Mouse (Mus musculus) midbrain, embryonic 16.5 days (tissue): ENCODE results near the gene 1600014C23Rik. TPM values are rescaled to one million over a fixed set of nuclear protein-coding genes. Genes with fewer than 3 reads are reported as not detected.

Experiments
- ATAC-seq: fragments of 200-750 bp; cut with Nextera tagmentation; 2 replicates; pipeline ENCODE4 v1.8.0; 2017; ENCODE audit warnings: moderate TSS enrichment
- H3K27ac ChIP-seq: fragments of 300-500 bp; sonication (generic); 2 replicates; pipeline ENCODE4 v1.5.1; 2014; ENCODE audit warnings: mild to moderate bottlenecking, low read length, mixed read lengths
- H3K27me3 ChIP-seq: fragments of 300-500 bp; sonication (generic); 2 replicates; pipeline ENCODE4 v1.6.1; 2014; ENCODE audit warnings: low read depth, low read length, mixed read lengths; ENCODE audit not compliant: control insufficient read depth, insufficient read depth
- H3K36me3 ChIP-seq: fragments of 300-500 bp; sonication (generic); 2 replicates; pipeline ENCODE4 v1.6.1; 2014; ENCODE audit warnings: mild to moderate bottlenecking, low read length, moderate library complexity, mixed read lengths; ENCODE audit not compliant: control insufficient read depth, insufficient read depth
- H3K4me1 ChIP-seq: fragments of 300-500 bp; sonication (generic); 2 replicates; pipeline ENCODE4 v1.6.1; 2014; ENCODE audit warnings: mild to moderate bottlenecking, low read length, mixed read lengths; ENCODE audit not compliant: control insufficient read depth, insufficient read depth
- H3K4me2 ChIP-seq: fragments of 300-500 bp; sonication (generic); 2 replicates; pipeline ENCODE4 v1.6.1; 2014; ENCODE audit warnings: mild to moderate bottlenecking, low read length, mixed read lengths
- H3K4me3 ChIP-seq: fragments of 300-500 bp; sonication (generic); 2 replicates; pipeline ENCODE4 v1.5.1; 2014; ENCODE audit warnings: low read depth, mild to moderate bottlenecking, low read length, moderate library complexity, mixed read lengths
- H3K9ac ChIP-seq: fragments of 300-500 bp; sonication (generic); 2 replicates; pipeline ENCODE4 v1.6.1; 2014; ENCODE audit warnings: low read depth, low read length, mixed read lengths
- H3K9me3 ChIP-seq: fragments of 300-500 bp; sonication (generic); replicated peaks from 2 replicates; pipeline ENCODE4 v1.6.1; 2014; ENCODE audit warnings: mild to moderate bottlenecking, low read length, mixed read lengths; ENCODE audit not compliant: control insufficient read depth, poor library complexity, severe bottlenecking
- WGBS: fragments of 180-500 bp; shearing (Covaris S2); extraction: QIAGEN DNeasy Blood & Tissue Kit; methylation state at CpG from one replicate; pipeline ENCODE4 v1.1.7; 2014; 5-methylcytosine and 5-hydroxymethylcytosine counted together
- polyA plus RNA-seq: library from polyadenylated mRNA; unstranded; fragments of >200 nt; fragmentation: Nextera tagmentation; extraction: Ambion mirVana; gene quantifications from 2 replicates; pipeline ENCODE4 v1.2.1, GENCODE M21; 2015

The 1600014C23Rik gene
- polyA plus RNA-seq, 1 experiment from 2014 or later: not detected

DNA sequence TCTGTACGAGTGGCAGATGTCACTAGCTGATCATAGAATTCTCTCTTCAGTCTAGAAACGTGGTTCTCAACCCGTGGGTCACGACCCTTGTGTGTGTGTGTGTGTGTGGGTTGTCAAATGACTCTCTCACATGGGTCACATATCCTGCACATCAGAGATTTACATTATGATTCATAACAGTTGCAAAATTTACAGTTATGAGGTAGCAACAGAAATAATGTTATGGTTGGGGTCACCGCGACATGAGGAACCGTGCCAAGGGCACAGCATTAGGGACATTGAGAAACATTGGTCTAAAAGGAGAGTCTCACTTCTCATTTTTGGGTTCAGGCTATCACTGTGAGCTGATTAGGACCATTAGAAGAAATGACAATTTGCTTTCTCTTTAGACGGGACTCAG is 24.3 kb upstream of the 1600014C23Rik start:
- Histone ChIP-seq H3K4me1 (no peaks in the 10 kb centered on the region), H3K27me3 (no peaks in the 10 kb centered on the region), H3K27ac (no peak overlapping the region), H3K4me2 (no peak overlapping the region), H3K9ac (no peak overlapping the region), H3K36me3 (no peaks in the 10 kb centered on the region), H3K4me3 (no peak overlapping the region), H3K9me3 (no peaks in the 10 kb centered on the region)
- no peak for ATAC-seq
- WGBS: 85% methylated on average over 8 of the region's 8 CpGs

DNA sequence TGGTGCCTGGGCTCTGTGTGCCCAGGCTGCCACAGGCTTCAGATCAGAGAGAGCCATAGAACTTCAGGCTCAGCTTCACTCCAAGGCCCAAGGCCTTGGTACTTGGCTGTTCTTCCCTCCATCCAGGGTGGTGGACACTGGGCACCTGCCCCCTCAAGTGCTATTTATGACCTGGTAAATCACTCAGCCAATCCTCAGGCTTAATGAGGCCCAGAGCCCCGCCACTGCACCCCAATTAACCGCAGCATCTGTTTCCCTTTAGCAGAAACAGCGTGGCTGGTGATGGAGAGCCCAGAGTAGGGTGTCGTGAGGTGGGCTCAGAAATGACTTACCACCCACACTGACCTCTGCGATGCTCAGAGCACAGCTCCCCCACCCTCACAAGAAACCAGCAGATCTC is 23.2 kb upstream of the 1600014C23Rik start:
- H3K4me2 ChIP-seq: no peak overlapping the region
- H3K4me3 ChIP-seq: no peak overlapping the region
- H3K9me3 ChIP-seq: no peaks in the 10 kb centered on the region
- H3K9ac ChIP-seq: no peak overlapping the region
- ATAC-seq: no peak
- no peaks in the 10 kb centered on the region for H3K27me3 ChIP-seq
- no peaks in the 10 kb centered on the region for H3K4me1 ChIP-seq
- 73% methylated on average over 5 of the region's 5 CpGs for WGBS
- no peak overlapping the region for H3K27ac ChIP-seq
- H3K36me3 ChIP-seq: no peaks in the 10 kb centered on the region

DNA sequence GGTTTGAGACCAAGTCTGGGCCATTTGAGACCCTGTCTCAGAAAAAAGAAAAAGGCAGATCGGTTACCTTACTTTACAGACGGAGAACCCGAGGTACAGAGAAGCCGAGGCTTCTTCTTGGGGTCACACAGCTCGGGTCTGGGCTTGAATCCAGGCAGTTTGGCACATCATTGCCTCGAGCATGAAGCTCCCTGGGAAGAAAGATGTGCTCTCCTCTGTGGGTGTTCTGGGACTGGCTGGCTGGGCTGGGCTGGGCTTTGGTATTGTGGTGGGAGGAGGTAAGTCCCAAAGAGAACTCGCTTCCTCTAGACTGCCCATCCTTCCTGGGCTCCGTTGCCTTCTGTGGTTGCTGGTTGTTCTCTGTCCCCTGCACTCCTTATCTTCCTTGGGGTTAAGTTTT is 22.7 kb upstream of the 1600014C23Rik start:
- no peaks in the 10 kb centered on the region for H3K4me1 ChIP-seq
- no peaks in the 10 kb centered on the region for H3K9me3 ChIP-seq
- H3K27ac ChIP-seq: no peak overlapping the region
- WGBS: 79% methylated on average over 8 of the region's 8 CpGs
- no peak overlapping the region for H3K4me2 ChIP-seq
- no peak overlapping the region for H3K9ac ChIP-seq
- H3K27me3 ChIP-seq: no peaks in the 10 kb centered on the region
- H3K4me3 ChIP-seq: no peak overlapping the region
- no peaks in the 10 kb centered on the region for H3K36me3 ChIP-seq
- ATAC-seq: no peak

DNA sequence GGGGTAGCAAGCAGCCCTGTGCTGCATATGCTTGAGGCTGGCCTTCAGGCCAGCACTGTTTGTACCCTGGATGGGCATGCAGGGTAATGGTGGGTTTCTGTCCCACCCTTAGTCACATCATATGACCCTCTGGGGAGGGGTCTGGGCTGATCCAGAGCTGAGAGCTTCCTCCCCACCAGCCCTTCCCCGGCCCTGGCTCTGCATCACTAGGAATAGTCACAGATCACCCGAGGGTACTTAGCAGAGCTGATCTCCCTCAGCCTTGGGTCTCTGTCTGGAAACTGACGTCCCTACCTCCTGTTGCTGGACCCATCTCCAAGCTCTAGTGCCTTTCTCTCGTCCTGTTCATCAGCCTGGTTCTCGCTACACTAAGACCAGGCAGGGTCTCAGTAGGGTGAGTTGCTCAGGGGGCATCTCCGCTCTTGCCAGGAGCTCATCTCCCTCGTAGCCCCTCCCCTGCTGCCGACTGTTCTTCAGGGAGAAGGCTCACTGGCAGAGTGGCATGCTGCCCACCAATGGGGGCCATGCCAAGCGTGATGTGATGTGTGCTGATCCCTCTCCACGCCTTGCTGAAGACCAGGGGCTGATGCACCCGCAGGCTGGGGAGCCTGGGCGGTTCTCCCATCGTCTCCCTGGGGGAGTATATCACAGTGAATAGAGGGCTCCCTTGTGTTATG is 20.7 kb upstream of the 1600014C23Rik start:
- WGBS: 79% methylated on average over 13 of the region's 13 CpGs
- no peaks in the 10 kb centered on the region for H3K9me3 ChIP-seq
- H3K27ac ChIP-seq: peak overlapping the region; percentile 49; the same call in 1 of the 2 replicates
- 0 out of 2 replicates have a peak overlapping the region, but pooled peaks have one; percentile 20 for H3K9ac ChIP-seq
- no peak overlapping the region for H3K4me3 ChIP-seq
- H3K27me3 ChIP-seq: no peaks in the 10 kb centered on the region
- H3K4me2 ChIP-seq: no peak overlapping the region
- H3K36me3 ChIP-seq: no peaks in the 10 kb centered on the region
- peak; percentile 79 for ATAC-seq
- H3K4me1 ChIP-seq: no peaks in the 10 kb centered on the region

DNA sequence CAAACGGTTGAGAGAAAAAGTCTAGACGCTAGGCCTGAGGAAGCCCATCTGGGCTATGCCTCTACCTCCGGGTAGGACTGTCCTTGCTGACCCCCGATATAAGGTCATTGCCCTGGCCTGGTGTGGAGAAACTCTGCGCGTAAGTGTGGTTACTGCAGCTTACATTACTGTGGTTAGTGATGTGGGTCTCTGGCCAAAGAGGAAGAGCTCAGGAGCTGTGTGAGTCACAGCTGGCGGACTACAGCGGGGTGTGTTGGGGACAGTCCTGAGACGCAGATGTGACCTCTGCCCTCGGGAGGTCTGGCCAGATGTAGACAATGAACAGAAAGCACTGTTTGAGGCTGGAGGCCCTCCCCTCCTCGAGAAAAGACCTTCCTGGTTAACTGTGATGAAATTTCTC is 19.0 kb upstream of the 1600014C23Rik start:
- no peak overlapping the region for H3K4me2 ChIP-seq
- no peak overlapping the region for H3K4me3 ChIP-seq
- no peak overlapping the region for H3K9ac ChIP-seq
- H3K36me3 ChIP-seq: no peaks in the 10 kb centered on the region
- 63% methylated on average over 11 of the region's 11 CpGs for WGBS
- no peak overlapping the region for H3K27ac ChIP-seq
- no peaks in the 10 kb centered on the region for H3K27me3 ChIP-seq
- no peaks in the 10 kb centered on the region for H3K4me1 ChIP-seq
- no peak for ATAC-seq
- no peaks in the 10 kb centered on the region for H3K9me3 ChIP-seq

DNA sequence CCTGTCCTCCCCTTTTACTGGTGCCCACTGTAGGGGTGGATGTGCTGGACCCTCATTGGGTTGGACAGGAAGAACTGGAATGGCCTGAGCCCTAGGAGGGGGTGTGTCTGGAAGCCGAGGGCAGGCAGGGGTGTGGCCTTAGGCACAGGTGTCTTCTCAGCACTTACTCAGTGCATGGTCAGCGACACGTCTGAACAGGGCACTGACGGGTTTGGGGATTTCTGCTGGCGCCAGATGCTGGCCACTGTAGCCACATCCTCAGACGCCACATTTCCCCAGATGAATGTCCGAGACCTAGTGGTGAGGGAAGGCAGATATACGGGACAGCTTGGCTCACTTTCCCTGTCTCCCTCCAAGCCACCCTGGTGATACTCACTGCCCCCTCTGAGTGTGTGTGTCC is 18.4 kb upstream of the 1600014C23Rik start:
- no peak for ATAC-seq

DNA sequence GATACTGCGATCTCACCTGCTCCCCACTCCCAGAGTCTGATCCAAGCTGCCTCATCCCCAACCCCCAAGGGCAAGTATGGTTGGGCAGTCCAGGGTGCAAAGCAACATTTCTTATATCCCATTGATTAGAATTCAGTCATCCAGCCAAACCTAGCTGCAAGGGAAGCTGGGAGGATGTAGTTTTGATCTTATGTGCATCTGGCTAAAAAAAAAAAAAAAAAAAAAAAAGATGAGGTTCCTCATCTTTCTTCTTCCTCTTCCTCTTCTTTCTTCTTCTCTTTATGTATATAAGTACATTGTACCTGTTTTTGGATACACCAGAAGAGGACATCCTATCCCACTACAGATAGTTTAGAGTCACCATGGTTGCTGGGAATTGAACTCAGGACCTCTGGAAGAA is 17.7 kb upstream of the 1600014C23Rik start:
- Histone ChIP-seq H3K27ac (no peak overlapping the region), H3K27me3 (no peaks in the 10 kb centered on the region), H3K36me3 (no peaks in the 10 kb centered on the region), H3K4me1 (no peaks in the 10 kb centered on the region), H3K9ac (no peak overlapping the region), H3K4me2 (no peak overlapping the region), H3K9me3 (no peaks in the 10 kb centered on the region), H3K4me3 (no peak overlapping the region)
- 90% methylated on average over 1 of the region's 1 CpGs for WGBS
- no peak for ATAC-seq

More for the DNA sequence above, 18.4 kb upstream of the 1600014C23Rik start:
- no peak overlapping the region for H3K27ac ChIP-seq
- no peak overlapping the region for H3K9ac ChIP-seq
- 84% methylated on average over 8 of the region's 8 CpGs for WGBS
- no peaks in the 10 kb centered on the region for H3K27me3 ChIP-seq
- no peaks in the 10 kb centered on the region for H3K9me3 ChIP-seq
- no peak overlapping the region for H3K4me2 ChIP-seq
- no peak overlapping the region for H3K4me3 ChIP-seq
- no peaks in the 10 kb centered on the region for H3K4me1 ChIP-seq
- H3K36me3 ChIP-seq: no peaks in the 10 kb centered on the region

DNA sequence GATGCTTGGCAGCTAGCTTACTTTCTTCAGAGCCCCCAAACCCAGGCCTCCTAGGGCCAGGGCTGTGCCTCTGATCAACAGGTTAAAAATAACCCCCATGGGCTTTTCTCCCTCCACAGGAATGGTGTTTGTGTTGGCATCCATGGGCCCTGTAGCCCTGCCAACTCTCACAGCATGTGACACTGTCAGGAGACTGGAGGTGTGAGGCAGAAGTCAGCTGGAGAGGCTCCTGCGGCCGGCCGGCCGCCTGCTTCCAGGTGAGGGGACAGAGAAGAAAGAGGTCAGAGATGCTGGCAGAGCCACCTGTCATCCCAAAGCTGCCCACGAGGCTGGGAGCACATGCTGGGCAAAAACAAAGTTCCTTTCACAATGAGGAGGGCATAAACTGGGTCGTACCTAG is 15.5 kb upstream of the 1600014C23Rik start:
- no peaks in the 10 kb centered on the region for H3K9me3 ChIP-seq
- WGBS: 73% methylated on average over 6 of the region's 6 CpGs
- no peak overlapping the region for H3K4me3 ChIP-seq
- no peak overlapping the region for H3K4me2 ChIP-seq
- no peak overlapping the region for H3K27ac ChIP-seq
- H3K9ac ChIP-seq: no peak overlapping the region
- no peaks in the 10 kb centered on the region for H3K4me1 ChIP-seq
- no peaks in the 10 kb centered on the region for H3K27me3 ChIP-seq
- ATAC-seq: no peak
- H3K36me3 ChIP-seq: no peaks in the 10 kb centered on the region

DNA sequence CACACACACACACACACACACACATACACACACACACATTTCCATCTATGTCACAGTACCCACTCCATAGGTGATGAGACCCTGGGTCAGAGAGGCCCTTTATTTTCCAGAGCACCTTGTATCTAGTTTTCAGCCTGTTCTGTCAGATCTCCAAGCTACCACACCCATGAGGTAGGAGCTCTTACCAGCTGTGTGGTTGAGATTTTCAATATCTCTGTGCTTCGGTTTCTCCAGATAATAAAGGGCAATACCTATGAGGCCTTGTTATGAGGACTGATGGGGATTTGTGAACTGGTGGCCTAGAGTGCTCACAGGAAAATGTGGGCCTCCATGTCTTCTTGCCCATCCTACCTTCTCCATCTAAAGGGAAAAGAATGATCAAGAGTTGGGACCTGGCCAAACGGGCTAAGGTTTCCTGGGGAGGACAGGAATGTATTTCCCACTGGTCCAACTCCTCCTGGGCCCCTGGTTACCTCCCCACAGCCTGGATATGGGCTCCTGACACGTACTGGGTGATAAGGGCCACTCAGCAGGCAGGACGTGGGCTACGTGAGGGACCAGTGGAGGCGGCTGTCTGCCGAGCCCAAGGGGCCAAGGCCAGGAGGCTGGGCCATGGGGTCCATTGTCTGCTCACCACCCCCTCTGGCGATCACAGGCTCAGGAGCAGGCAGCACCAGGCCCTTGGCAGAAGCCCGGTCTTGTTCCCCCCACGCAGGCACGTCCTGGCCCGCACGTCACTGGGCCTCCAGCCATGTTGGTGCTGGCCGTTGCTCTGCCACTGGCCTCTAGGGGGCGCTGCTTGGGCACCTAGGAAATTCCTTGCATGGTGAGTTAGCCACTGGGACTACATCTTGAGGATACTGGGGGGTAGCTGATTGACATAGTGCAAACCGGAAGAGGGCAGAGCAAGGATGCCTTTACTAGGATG is 14.5 kb upstream of the 1600014C23Rik start:
- Histone ChIP-seq H3K9me3 (no peaks in the 10 kb centered on the region), H3K9ac (no peak overlapping the region), H3K4me3 (no peak overlapping the region), H3K36me3 (no peaks in the 10 kb centered on the region), H3K4me1 (no peaks in the 10 kb centered on the region), H3K27ac (no peak overlapping the region), H3K4me2 (no peak overlapping the region), H3K27me3 (no peaks in the 10 kb centered on the region)
- 64% methylated on average over 16 of the region's 16 CpGs for WGBS
- no peak for ATAC-seq
